Mouse (Mus musculus) testis, adult 2 months (tissue): ENCODE measurements around the gene Tmem38a.

ENCODE experiments used
- CTCF ChIP-seq: fragments of 200-500 bp; IDR thresholded peaks from 2 replicates; pipeline ENCODE4 v1.5.1; 2012; ENCODE audit warnings: low read depth, mild to moderate bottlenecking, inconsistent platforms, low read length, moderate library complexity; ENCODE audit not compliant: control insufficient read depth, insufficient read depth, insufficient replicate concordance
- POLR2A ChIP-seq: fragments of 200-500 bp; IDR thresholded peaks from 2 replicates; pipeline ENCODE4 v1.6.1; 2012; ENCODE audit warnings: low read depth, mild to moderate bottlenecking, inconsistent platforms, low read length, moderate library complexity; ENCODE audit not compliant: control insufficient read depth

- TF ChIP-seq POLR2A: peak; percentile 26; the same call in 1 of the 2 replicates
- no peak for TF ChIP-seq CTCF
These were observed 24.6 kb upstream of the Tmem38a start for GRCm38 (mm10) chr8:72547122-72547801.
